Mouse (Mus musculus): ENCODE results near the gene Spag16. TPM values are rescaled to one million over a fixed set of nuclear protein-coding genes. Genes with fewer than 3 reads are reported as not detected.
"Not testable (repeated sequence)": the region's sequence is repeated elsewhere in the genome, so short reads cannot be mapped to it uniquely, and the experiment has no call there.

Gene Spag16
- not detected in 2 replicates for polyA plus RNA-seq (2012; ENCODE audit: insufficient read depth, insufficient read length, missing spikeins)

GRCm38 (mm10) chr1:69826806-69827703 lies at the start of gene Spag16:
TSS of gene Spag16 (plus strand) at chr1:69826970.
- H3K27ac ChIP-seq (replicated peaks; ENCODE audit: low read depth, low read length): no peak within 1 kb of the TSS
- no peak within 1 kb of the TSS for H3K4me3 ChIP-seq (ENCODE audit: insufficient read depth, low read depth, low read length)
- H3K4me1 ChIP-seq (ENCODE audit: control insufficient read depth, insufficient read depth, insufficient read length, low read length): no peaks in the 10 kb centered on the region

GRCm38 (mm10) chr1:69785129-69785528 lies 41.6 kb upstream of the Spag16 start:
- H3K4me3 ChIP-seq (ENCODE audit: insufficient read depth, low read depth, low read length): no peak overlapping the region
- no peaks in the 10 kb centered on the region for H3K4me1 ChIP-seq (ENCODE audit: control insufficient read depth, insufficient read depth, insufficient read length, low read length)
- H3K27ac ChIP-seq (replicated peaks; ENCODE audit: low read depth, low read length): no peak overlapping the region

GRCm38 (mm10) chr1:69786716-69787115 lies 40.1 kb upstream of the Spag16 start:
- no peaks in the 10 kb centered on the region for H3K4me1 ChIP-seq (ENCODE audit: control insufficient read depth, insufficient read depth, insufficient read length, low read length)
- no peak overlapping the region for H3K27ac ChIP-seq (replicated peaks; ENCODE audit: low read depth, low read length)
- no peak overlapping the region for H3K4me3 ChIP-seq (ENCODE audit: insufficient read depth, low read depth, low read length)

- Histone ChIP-seq H3K4me1 (ENCODE audit: control insufficient read depth, insufficient read depth, insufficient read length, low read length) (no peaks in the 10 kb centered on the region), H3K27ac (replicated peaks; ENCODE audit: low read depth, low read length) (no peak overlapping the region), H3K4me3 (ENCODE audit: insufficient read depth, low read depth, low read length) (no peak overlapping the region)
These were observed 39.4 kb upstream of the Spag16 start for GRCm38 (mm10) chr1:69787379-69787778.

- Histone ChIP-seq H3K4me3 (ENCODE audit: insufficient read depth, low read depth, low read length) (no peak overlapping the region), H3K4me1 (ENCODE audit: control insufficient read depth, insufficient read depth, insufficient read length, low read length) (no peaks in the 10 kb centered on the region), H3K27ac (replicated peaks; ENCODE audit: low read depth, low read length) (no peak overlapping the region)
These were observed 36.2 kb upstream of the Spag16 start for GRCm38 (mm10) chr1:69790337-69791250.

GRCm38 (mm10) chr1:69798948-69799565 lies 27.7 kb upstream of the Spag16 start:
- Histone ChIP-seq H3K4me3 (ENCODE audit: insufficient read depth, low read depth, low read length) (no peak overlapping the region), H3K4me1 (ENCODE audit: control insufficient read depth, insufficient read depth, insufficient read length, low read length) (no peaks in the 10 kb centered on the region), H3K27ac (replicated peaks; ENCODE audit: low read depth, low read length) (no peak overlapping the region)

- Histone ChIP-seq H3K27ac (replicated peaks; ENCODE audit: low read depth, low read length) (no peak overlapping the region), H3K4me3 (ENCODE audit: insufficient read depth, low read depth, low read length) (no peak overlapping the region), H3K4me1 (ENCODE audit: control insufficient read depth, insufficient read depth, insufficient read length, low read length) (no peaks in the 10 kb centered on the region)
These were observed 16.6 kb upstream of the Spag16 start for GRCm38 (mm10) chr1:69810161-69810560.

- H3K4me1 ChIP-seq (ENCODE audit: control insufficient read depth, insufficient read depth, insufficient read length, low read length); H3K27ac ChIP-seq (replicated peaks; ENCODE audit: low read depth, low read length); H3K4me3 ChIP-seq (ENCODE audit: insufficient read depth, low read depth, low read length): not testable (repeated sequence)
These were observed 1.1 kb upstream of the Spag16 start for GRCm38 (mm10) chr1:69825635-69826034.

- Histone ChIP-seq H3K4me1 (ENCODE audit: control insufficient read depth, insufficient read depth, insufficient read length, low read length) (no peaks in the 10 kb centered on the region), H3K27ac (replicated peaks; ENCODE audit: low read depth, low read length) (no peak overlapping the region), H3K4me3 (ENCODE audit: insufficient read depth, low read depth, low read length) (no peak overlapping the region)
These were observed 2.2 kb downstream of the Spag16 start for GRCm38 (mm10) chr1:69828872-69829479.

- Histone ChIP-seq H3K27ac (replicated peaks; ENCODE audit: low read depth, low read length) (no peak overlapping the region), H3K4me1 (ENCODE audit: control insufficient read depth, insufficient read depth, insufficient read length, low read length) (no peaks in the 10 kb centered on the region), H3K4me3 (ENCODE audit: insufficient read depth, low read depth, low read length) (no peak overlapping the region)
These were observed 3.8 kb downstream of the Spag16 start for GRCm38 (mm10) chr1:69830586-69830985.

GRCm38 (mm10) chr1:69831002-69831401 lies 4.2 kb downstream of the Spag16 start:
- Histone ChIP-seq H3K4me1 (ENCODE audit: control insufficient read depth, insufficient read depth, insufficient read length, low read length) (no peaks in the 10 kb centered on the region), H3K27ac (replicated peaks; ENCODE audit: low read depth, low read length) (no peak overlapping the region), H3K4me3 (ENCODE audit: insufficient read depth, low read depth, low read length) (no peak overlapping the region)

GRCm38 (mm10) chr1:69833476-69833875 lies 6.7 kb downstream of the Spag16 start:
- not testable (repeated sequence) for H3K4me1 ChIP-seq (ENCODE audit: control insufficient read depth, insufficient read depth, insufficient read length, low read length); H3K27ac ChIP-seq (replicated peaks; ENCODE audit: low read depth, low read length); H3K4me3 ChIP-seq (ENCODE audit: insufficient read depth, low read depth, low read length)

GRCm38 (mm10) chr1:69853436-69853835 lies 26.7 kb downstream of the Spag16 start:
- H3K4me3 ChIP-seq (ENCODE audit: insufficient read depth, low read depth, low read length): no peak overlapping the region
- no peaks in the 10 kb centered on the region for H3K4me1 ChIP-seq (ENCODE audit: control insufficient read depth, insufficient read depth, insufficient read length, low read length)
- H3K27ac ChIP-seq (replicated peaks; ENCODE audit: low read depth, low read length): no peak overlapping the region

GRCm38 (mm10) chr1:69867776-69868175 lies 41.0 kb downstream of the Spag16 start:
- no peak overlapping the region for H3K4me3 ChIP-seq (ENCODE audit: insufficient read depth, low read depth, low read length)
- no peaks in the 10 kb centered on the region for H3K4me1 ChIP-seq (ENCODE audit: control insufficient read depth, insufficient read depth, insufficient read length, low read length)
- H3K27ac ChIP-seq (replicated peaks; ENCODE audit: low read depth, low read length): no peak overlapping the region

GRCm38 (mm10) chr1:69956606-69957005 lies 129.8 kb downstream of the Spag16 start:
- H3K4me3 ChIP-seq (ENCODE audit: insufficient read depth, low read depth, low read length): no peak overlapping the region

More at GRCm38 (mm10) chr1:69956606-69957005, 129.8 kb downstream of the Spag16 start:
- Histone ChIP-seq H3K27ac (replicated peaks; ENCODE audit: low read depth, low read length) (no peak overlapping the region), H3K4me1 (ENCODE audit: control insufficient read depth, insufficient read depth, insufficient read length, low read length) (no peaks in the 10 kb centered on the region)

Measured in brown adipose tissue, adult 24 weeks (tissue).